Mouse (Mus musculus) embryo, embryonic 9.5 days (tissue): ENCODE results near the gene Yipf2.
"Not testable (repeated sequence)": the region's sequence is repeated elsewhere in the genome, so short reads cannot be mapped to it uniquely, and the experiment has no call there.

Source experiments
- DNase-seq: peaks from one replicate; pipeline ENCODE4 v3.0.0-alpha.2; 2017; ENCODE audit errors: extremely low spot score

The Yipf2 gene

GRCm38 (mm10) chr9:21598198-21598597 lies 5.6 kb upstream of the Yipf2 start:
- no peak for DNase-seq

DNA sequence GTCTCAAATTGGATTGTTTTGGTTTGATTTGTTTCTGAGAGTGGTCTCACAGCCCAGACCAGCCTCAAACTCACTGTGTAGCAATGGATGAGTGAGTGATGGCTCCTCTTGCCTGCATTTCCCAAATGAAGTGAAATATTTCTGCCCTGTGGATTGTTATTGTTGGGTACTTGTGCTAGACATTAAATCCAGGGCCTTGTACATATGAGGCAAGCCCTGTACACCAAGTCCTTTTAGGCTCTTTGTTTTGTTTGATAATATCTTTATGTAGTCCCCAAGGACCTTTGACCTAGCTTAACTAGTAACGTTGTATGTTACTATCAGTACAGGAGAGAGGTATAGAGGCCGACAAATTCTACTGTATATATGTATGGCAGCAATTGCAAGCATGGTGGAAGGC lies 2.2 kb upstream of the Yipf2 start:
- DNase-seq: no peak

GRCm38 (mm10) chr9:21594350-21594749 lies 1.7 kb upstream of the Yipf2 start:
- DNase-seq: not testable (repeated sequence)

- no peak for DNase-seq
Measured at GRCm38 (mm10) chr9:21593122-21593721, 594 bp upstream of the Yipf2 start.

DNA sequence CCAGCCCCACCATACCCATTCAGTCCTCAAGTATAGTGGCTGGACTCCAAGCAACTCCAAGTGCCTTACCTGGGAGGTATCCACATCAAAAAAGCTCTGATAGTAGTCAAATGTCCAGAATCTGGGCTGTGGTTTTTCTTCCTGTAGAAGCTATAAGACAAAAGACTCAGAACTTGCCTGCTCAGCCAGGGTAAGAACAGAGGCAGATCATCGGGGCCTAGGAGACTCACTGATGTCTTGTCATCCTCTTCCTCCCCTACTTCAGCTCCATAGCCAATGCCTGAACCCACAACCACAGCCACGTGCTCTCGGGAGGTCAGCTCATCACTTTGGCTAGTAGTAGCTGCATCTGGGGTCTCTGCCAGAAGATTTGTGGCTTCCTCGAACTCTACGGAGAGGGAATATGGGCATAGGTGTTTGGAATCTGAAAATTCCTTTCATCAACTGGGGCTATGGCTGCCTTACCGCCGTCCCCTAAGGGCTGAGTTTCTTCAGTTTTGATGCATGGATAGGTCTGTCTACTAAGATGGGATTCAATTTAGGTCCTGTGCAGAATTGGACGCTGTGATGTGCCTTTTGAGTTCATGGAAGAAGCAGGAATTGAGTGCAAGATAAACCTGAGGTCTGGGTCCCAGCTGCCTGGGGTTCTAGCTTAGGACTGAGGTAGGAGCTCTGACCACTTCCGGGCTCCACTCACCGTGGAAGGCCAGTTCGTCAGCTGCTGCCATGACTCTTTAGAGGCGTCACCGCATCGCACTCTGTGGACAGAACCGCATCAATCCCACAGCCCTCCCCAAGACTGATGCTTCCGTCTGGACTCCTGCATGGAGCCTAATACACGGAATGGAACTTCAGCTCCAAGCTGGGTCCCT lies 561 bp downstream of the Yipf2 start:
- DNase-seq: no peak

DNA sequence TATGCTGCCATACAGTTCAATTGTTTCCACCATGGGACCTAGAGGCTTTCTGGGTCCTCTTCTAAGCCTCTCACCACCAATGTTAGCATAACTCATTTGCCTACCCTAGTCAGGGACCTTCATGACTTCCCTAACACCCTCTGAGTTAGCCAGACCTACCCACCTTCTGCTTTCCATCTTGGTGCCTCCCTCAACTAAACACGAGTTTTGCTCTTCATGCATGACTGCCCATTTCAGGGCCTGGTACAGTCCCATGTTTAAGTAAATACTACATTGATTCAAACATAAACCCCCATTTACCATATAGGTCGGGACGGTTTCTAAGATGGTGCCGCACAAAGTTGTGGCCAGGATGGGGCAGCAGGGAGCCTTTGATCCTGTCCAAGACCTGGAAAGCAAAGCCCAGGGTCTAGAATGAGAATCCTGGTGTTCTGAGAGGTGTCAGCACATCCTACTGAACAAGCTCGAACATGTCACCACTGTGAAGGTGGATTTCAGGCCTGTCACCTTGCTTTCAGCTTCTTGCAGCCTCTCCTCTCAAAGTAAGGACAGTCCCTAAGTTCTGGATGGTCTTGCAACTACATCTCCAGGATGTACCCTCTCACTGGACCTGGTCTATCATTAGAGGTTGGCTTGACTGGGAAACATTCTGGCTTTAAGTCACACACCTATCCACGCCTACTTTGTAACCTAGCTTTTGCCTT lies 1.3 kb downstream of the Yipf2 start:
- no peak for DNase-seq

- no peak for DNase-seq
Measured at GRCm38 (mm10) chr9:21589538-21589937, 3.1 kb downstream of the Yipf2 start.

GRCm38 (mm10) chr9:21588350-21588749 lies 4.3 kb downstream of the Yipf2 start:
- no peak for DNase-seq

DNA sequence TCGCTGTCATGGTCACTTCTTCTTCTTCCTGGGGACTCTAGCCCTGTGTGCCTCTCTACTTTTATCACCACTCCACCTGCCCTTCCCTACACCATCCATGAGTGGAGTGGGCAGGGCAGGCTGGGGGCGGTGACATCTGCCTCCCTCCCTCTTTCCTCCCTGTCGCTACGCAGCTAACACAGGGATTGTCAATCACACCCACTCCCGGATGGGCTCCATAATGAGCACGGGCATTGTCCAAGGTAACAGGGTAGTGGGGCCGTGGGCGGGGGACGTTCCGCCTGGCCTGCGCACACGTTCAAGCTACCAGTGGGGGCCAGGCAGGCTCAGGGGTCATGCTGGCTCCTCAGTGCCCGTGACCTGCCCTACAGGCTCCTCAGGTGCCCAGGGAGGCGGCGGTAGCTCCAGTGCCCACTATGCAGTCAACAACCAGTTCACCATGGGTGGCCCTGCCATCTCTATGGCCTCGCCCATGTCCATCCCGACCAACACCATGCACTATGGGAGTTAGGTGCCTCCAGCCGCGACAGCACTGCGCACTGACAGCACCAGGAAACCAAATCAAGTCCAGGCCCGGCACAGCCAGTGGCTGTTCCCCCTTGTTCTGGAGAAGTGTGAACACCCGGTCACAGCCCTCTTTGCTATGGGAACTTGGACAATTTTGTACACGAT lies 4.8 kb downstream of the Yipf2 start:
- no peak for DNase-seq

DNA sequence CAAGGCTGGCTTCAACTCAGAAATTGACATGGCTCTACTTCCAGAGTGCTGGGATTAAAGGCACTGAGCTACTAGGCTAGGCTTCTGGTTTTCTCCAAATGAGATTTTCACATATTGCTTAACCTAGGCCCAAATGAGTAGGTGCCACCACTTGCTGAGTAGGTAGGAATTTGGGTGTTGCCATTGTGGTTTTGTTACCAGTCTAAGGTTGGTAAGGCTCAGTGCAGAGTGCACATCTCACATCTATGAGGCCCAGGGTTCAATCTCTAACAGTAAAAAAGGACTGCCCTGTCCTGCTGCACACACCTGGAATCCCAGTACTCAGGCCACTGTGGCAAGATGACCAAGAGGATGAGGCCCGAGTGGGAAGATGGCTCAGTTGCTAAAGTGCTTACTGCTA lies 7.2 kb downstream of the Yipf2 start:
- DNase-seq: no peak

- DNase-seq: no peak
Measured at GRCm38 (mm10) chr9:21578226-21578625, 14.4 kb downstream of the Yipf2 start.

GRCm38 (mm10) chr9:21576286-21576685 lies 16.3 kb downstream of the Yipf2 start:
- DNase-seq: no peak

DNA sequence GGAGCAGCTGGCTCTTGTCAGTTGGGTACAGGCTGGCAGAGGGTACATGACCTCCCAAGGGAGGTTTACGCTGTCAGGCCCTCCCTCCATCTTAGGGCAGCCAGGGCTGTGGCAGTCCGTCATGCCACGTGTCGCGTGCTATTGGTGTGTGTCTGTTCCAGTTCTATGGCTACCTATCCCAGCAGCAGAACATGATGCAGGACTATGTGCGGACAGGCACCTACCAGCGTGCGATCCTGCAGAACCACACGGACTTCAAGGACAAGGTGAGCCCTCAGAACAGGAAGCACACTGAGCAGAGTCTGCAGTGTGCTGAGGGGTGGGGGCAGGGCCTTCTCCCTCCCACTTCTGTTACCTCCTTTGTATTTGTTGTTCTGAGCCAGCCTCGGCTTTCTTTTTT lies 17.4 kb downstream of the Yipf2 start:
- DNase-seq: no peak

DNA sequence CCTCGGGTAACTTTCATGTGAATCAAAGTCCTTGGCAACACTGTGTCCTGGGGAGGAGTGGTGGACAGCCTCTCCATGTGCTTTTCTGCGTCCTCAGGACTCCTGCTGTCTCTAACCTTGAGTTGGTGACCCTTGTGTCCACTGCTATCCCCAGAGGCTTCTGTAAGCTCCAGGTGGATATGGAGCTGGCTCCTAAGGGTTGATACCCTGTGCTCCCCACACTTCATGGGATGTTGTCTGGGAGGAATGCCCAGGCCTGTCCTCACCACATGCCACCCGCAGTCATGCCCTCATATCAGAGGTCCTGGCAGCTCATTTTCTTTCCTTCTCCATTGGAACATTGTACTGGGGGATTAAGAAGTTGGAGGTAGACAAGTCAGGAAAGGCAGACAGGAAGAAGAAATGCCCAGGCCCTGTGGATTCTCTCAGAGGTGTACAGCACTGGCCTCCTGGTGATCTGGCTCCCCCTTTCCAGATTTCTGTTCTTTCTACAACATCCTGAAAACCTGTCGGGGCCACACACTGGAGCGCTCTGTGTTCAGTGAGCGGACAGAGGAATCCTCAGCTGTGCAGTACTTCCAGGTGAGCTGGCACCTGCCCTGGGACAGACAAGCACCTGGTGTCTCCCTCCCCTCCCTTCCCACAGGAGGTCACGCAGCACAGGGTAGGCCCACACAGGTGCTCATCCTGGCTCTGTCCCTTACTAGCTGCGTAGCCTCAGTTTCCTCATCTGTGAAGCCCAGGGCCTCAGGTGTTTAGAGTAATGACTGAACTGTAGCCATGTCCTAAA lies 18.4 kb downstream of the Yipf2 start:
- DNase-seq: no peak

DNA sequence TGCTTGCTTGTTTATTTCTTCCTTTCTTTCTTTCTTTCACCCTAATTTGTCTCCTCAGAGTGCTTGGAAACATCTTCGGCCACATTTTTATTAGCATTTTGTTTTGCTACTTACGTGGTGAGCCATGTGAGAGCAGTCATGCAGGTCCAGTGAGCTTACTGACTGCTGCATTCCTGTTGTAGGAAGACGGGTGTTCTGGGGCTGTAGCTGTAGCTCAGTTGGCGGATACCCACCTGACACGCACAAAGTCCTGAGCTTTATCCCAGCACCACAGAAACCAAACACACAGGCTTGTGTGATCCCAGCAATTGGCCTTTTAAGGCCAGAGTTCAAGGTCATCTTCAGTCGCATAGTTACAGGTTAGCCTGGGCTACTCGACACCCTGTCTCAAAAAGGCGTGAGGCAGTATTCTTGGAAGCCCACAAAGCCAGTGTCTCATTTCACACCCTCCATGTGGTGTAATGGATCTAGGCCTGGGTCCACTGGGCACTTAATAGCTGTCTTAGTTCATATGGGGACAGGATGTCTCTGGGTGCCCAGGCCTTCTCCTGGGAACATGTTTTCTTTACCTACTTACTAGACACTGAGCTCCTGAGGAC lies 23.9 kb downstream of the Yipf2 start:
- no peak for DNase-seq

DNA sequence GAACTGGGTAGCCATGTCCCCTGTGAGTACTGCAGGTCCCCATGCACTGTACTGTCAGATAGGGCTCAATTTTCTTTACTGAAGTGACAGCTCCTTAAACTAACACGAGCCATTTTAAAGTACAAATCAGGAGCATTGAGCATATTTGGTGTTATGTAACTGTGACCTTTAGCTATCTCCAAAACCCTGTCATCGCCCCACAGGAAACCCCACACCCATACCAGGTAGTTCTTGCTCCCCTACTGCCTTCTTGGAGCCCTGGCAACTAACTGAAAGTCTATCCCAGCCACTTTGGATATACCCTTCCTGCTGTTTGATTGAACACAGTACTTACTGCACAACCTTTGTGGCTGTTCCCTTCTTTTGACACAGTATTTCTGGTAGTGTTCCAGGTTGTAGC lies 25.6 kb downstream of the Yipf2 start:
- no peak for DNase-seq

GRCm38 (mm10) chr9:21566538-21566937 lies 26.1 kb downstream of the Yipf2 start:
- no peak for DNase-seq

DNA sequence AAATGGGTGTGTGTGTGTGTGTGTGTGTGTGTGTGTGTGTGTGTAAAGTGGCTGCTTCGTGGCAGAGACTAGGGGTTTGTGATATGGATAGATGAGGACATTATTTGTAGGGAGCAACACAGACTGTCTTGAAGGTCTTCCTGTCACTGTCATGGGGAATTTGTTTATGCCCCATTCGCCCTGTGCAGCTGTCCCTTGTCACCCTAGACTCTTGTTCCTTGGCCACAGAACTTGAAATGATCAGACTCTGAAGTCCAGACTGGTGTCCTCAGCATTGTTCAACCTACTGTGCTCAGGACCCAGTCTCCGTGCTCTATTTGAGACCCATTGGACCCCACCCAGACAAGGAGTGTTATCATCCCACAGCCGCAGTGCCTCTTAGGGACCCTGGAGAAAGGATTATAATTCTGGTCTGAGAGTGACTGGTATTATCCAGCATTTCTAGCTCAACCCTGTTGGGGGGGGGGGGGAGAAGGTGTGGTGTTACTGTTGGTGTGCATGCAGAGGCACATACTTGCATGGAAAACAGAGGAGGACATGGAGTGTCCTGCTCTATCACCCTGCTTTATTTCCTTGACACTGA lies 27.5 kb downstream of the Yipf2 start:
- DNase-seq: no peak

GRCm38 (mm10) chr9:21564420-21564819 lies 28.2 kb downstream of the Yipf2 start:
- DNase-seq: no peak

GRCm38 (mm10) chr9:21559151-21559550 lies 33.5 kb downstream of the Yipf2 start:
- DNase-seq: no peak

DNA sequence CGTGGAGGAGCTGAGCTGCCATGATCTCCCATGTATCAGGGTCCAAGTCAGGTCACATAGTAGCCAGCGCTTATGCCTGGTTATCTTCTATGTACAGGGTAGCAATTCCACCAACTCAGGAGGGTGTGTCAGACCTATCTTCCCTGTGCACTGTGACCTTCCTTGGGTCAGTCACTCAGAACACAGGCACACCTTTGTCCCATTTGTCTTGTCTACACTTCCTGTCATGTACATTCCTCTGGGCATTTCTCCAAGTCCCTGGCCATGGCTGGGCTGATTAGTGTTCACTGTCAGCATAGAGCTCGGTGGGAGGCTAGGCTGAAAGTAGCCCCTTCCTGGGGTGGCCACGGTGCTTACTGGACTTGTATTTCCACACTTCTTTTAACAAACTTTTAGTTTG lies 34.3 kb downstream of the Yipf2 start:
- no peak for DNase-seq
